Mouse (Mus musculus): ENCODE data around the gene Oasl1.
"Not testable (repeated sequence)": the region's sequence is repeated elsewhere in the genome, so short reads cannot be mapped to it uniquely, and the experiment has no call there.

Gene Oasl1

GRCm38 (mm10) chr5:114926153-114926684 lies 3.2 kb downstream of the Oasl1 start:
- DNase-seq (ENCODE audit: low spot score): no peak

DNA sequence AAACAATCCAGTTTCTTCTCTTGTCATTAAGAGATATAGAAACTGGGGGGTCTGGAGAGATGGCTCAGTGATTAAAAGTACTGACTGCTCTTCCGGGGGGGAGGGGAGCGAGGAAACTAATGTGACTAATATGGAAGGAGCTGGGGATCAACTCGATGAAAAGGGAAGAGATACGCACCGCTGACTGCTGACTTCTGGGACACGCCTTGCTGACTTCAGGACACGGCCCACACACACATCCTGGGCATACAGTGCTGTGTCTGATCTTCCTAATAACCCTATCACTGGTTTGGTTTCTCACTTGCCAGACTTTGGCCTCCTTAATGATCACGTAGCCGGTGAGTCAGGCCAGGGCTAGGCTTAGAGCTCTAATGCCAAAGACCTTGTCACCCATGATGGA lies 3.7 kb downstream of the Oasl1 start:
- DNase-seq (ENCODE audit: low spot score): no peak

DNA sequence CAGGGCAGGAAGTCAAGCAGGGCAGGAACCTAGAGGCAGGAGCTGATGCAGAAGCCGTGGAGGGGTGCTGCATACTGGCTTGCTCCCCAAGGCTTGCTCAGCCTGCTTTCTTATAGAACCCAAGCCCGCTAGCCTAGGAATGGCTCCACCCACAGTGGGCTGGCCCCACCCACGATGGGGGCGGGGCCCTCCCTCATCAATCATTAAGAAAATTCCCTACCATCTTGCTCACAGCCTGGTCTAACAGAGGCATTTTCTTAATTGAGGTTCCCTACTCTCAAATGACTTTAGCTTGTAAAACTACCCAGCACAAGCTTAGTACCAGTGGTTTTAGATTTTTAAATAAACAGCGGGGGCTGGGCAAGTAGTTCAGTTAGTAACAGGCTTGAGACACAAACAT lies 8.6 kb downstream of the Oasl1 start:
- DNase-seq (ENCODE audit: low spot score): no peak

DNA sequence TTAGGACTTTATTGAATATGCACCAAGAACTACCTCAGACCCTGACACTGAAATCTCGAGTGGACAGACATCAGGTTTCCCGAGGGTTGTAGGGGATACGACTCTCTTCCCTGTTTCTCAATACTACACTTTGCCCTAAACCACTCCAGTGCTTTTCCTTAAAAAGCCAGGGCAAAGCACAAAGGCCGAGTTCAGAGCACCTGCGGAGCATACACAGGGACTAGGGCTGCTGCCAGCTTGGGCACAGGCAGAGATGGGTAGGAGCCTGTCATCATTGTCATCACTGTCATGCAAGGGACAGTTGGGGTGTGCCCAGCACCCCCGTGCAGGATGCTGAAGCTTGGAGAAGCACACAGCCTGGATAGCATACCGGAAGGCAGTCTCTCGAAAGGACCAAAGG lies 10.2 kb downstream of the Oasl1 start:
- no peak for DNase-seq (ENCODE audit: low spot score)

- no peak for DNase-seq (ENCODE audit: low spot score)
Measured at GRCm38 (mm10) chr5:114935838-114936237, 12.8 kb downstream of the Oasl1 start.

- DNase-seq (ENCODE audit: low spot score): not testable (repeated sequence)
Measured at GRCm38 (mm10) chr5:114941138-114941537, 18.1 kb downstream of the Oasl1 start.

DNA sequence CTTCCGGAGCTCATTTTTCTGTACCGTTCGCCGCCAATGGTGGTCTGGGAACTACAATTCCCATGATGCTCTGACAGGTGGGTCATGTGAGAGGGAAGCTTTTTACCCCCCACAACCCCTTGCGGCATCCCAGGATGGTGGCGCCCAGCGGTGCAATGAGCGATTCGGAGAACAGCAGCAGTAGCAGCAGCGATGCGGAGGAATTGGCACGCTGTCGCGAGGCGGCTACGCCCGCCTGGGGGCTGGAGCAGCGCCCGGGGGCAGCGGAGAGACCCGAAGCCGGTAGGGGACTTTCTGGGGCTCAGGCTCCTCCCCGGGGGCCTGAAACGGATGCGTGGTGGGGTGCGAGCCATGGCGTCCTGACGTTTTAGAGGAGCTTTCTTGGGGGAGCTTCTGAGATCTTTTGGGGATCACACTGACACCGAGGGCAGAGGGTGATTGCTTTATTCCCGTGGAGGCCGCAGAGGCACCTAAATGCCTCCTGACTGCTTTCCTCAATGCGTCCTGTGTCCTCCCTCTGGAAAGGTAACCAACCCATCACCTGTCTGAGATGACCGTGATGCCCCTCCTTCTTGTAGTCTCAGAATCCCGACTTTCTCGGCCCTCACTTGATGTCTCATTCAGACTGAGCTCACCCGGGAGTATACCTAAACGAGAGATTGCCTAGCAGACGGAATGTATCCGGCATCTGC lies 19.2 kb downstream of the Oasl1 start, which contains the start of gene 2210016L21Rik:
2210016L21Rik (plus strand) TSS at position 85 of the 692 bp plus-strand sequence.
- DNase-seq (ENCODE audit: low spot score): peak; percentile 66

DNA sequence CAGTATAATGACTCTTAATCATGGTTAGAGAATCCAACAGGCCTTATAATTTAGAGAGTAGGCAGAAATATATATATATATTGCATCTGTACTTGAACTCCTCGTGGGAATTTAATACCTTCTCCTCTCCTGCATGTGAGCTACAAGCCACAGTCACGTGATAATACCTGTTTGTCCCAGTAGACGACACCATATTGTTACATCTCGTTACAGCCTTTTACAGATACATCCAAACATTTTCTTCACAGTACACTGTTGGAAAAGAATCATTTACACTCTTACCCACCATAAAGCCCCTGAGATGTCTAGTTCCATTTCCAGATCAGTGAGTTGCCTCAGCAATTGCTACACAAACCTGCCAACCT lies 19.7 kb downstream of the Oasl1 start:
- DNase-seq (ENCODE audit: low spot score): no peak

- DNase-seq (ENCODE audit: low spot score): no peak
Measured at GRCm38 (mm10) chr5:114945072-114945471, 22.0 kb downstream of the Oasl1 start.

DNA sequence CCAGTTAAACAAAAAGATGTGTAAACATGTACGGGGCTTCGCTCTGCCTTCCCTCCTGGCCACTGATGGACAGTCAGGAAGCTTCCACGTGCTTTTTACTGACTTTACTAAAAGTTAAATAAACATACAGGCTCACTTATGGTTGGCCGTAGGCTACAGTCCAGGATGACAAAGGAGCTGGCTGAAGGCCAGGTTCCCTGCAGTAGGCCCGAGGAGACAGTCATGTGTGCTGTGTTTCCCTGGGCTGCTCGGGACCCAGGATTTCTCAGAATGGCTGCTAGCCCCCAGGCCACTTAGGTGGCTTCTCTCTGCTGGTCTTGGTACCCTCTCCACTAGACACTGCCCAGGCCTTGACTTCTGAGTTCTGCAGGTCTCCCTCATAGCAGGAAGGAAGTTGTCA lies 25.9 kb downstream of the Oasl1 start:
- DNase-seq (ENCODE audit: low spot score): no peak

DNA sequence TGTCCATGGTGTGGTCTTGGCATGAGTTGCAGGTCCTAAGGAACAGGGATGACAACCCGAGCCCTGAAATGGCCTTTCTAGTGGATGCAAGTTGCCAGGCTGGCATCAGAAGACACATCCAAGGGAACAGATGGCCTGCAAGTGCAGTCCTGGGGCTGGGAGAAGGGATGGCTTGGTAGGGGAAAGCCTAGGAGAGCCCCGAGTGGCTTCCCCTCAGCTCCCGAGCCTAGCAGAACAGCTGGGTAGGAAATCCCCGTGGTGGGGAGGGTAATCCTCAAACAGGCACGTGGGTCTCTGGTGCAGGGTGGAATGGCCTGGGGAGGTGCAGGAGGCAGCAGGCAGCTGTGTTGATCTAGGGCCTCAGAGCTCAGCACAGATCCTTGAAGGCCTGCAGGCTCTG lies 26.3 kb downstream of the Oasl1 start:
- no peak for DNase-seq (ENCODE audit: low spot score)

- DNase-seq (ENCODE audit: low spot score): no peak
Measured at GRCm38 (mm10) chr5:114949812-114950211, 26.8 kb downstream of the Oasl1 start.

- DNase-seq (ENCODE audit: low spot score): no peak
Measured at GRCm38 (mm10) chr5:114950669-114951068, 27.6 kb downstream of the Oasl1 start.

DNA sequence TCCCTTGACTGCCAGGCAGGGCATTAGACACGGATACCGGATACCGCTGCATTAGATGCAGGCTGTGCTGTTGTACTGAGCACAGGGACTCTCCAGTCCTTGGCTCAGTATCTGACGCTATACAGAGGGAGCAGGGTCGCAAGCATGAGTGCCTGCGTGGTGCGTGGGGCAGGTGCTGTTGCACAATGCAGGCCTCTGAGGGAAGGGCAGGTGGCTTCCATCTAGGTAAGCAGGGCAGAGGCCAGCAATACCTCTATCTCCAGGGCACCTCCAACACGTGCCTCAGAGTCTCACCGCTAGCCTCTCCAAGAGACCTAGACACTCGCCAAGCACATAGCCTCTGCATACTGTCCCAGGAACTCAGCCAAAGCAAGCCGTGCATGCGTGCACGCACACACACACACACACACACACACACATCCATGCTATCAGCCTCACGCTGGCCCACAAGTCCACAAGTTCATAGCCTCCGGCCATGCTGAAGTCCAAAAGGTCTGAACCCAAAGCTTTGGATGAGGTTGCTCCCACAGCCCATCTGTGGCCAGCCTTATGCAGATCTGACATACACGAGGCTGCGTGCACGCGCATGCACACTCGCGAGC lies 28.3 kb downstream of the Oasl1 start:
- no peak for DNase-seq (ENCODE audit: low spot score)

DNA sequence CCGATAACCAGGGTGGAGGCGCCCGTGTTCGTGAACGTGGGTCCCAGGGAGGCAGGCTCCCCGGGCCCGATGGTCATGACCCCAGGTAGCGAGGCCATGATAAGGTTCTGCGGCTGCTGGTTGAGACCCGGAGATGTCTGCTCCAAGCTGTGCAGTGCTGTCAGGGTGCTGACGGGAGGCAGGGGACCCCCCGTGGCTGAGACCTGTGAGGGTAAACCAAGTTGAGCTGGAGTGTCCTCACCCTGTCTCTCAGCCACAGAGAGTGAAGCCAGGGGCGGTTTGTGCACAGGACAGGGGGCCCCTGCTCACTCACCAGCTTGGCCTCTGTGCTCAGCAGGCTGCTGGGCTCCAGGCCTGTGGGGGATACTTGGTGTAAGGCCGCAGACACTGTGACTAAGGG lies 30.3 kb downstream of the Oasl1 start:
- no peak for DNase-seq (ENCODE audit: low spot score)

DNA sequence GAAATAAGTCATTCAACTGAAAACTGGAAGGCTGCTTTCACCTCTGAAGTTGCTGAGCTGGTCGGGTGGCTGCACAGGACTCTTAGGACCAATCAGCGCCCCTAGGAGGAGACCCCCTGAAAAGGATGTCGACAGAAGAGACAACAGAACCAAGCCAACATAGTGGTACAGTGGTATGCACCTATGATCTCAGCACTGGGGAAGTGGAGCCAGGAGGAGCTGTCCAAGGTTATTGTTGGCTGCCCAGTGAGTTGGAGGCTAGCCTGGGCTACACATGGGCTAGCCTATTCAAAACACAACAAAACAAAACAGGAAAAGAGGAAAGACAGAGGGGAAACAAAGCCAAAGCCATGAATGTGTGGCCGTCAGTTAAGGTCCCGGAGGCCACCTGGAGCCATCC lies 35.0 kb downstream of the Oasl1 start:
- DNase-seq (ENCODE audit: low spot score): no peak

GRCm38 (mm10) chr5:114961590-114962360 lies 38.7 kb downstream of the Oasl1 start:
- no peak for DNase-seq (ENCODE audit: low spot score)

DNA sequence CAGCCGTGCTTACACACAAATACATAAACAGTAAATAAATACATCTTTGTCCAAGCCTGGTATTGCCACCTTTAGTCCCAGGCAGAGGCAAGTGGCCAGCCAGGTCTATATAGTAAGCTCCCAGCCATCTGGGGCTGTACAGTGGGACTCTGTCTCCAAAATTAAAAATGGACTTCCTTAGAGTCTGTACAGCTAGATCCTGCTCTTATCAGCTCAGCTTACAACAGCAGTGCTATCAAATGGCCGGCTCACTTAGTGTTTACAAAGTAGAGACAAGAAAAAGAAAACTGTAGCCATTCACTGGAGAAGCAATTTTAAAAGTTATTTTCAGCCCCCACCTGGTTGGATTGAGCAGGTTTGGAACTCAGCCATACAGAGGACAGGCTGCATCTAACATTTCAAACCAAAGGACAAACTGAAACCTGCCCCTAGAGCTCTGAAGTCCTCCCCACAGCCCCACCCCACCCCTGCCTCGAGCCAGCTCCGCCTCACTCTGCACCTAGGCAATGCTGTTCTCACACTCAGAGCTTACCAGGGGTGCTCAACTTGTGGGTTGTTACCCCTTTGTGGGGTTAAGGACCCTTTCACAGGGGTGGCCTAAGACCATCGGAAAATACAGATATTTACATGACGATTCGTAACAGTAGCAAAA lies 41.4 kb downstream of the Oasl1 start:
- no peak for DNase-seq (ENCODE audit: low spot score)

DNA sequence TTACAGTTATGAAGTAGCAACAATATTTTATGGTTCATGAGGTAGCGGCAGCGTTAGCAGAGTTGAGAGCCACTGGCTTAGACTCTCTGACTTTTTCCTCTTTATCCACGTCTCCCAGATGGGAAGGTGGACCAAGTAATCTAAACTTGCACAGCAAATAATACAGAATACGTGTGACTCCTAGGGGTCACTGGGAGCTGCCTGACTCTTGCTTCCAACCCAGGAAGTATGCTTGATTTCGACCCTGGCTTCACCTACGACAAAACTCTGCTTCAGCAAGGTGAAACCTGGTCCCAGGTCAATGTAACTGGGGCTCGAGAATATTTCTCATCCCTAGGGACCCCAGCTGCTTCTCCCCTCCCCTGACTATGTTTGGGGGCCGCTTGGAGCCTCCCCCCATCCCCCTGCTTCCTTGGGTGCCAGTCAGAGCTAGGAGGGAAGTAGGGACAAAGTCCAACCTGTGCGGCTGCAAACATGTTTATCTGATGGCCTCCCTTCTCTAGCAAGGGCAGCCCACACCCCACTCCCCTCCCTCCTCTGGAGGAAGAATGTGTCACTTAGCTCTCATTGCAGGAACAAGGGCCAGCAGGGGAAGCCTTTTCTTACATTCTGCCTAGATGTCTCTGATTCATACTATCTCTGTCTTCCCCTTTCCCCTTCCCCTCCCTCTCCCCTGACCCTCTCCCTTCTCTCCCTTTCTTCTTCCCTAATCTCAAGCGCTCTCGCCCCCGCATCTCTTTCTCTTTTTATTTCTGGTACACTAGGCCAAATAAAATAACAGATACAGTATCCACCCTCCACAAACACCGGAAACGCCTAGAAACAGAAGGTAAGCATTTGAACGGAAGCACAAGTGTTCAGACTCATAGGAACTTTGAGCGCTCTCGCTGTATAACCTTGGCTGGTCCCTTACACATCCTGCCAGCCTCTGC lies 42.2 kb downstream of the Oasl1 start:
- no peak for DNase-seq (ENCODE audit: low spot score)

- no peak for DNase-seq (ENCODE audit: low spot score)
Measured at GRCm38 (mm10) chr5:114967523-114968268, 44.7 kb downstream of the Oasl1 start.

DNA sequence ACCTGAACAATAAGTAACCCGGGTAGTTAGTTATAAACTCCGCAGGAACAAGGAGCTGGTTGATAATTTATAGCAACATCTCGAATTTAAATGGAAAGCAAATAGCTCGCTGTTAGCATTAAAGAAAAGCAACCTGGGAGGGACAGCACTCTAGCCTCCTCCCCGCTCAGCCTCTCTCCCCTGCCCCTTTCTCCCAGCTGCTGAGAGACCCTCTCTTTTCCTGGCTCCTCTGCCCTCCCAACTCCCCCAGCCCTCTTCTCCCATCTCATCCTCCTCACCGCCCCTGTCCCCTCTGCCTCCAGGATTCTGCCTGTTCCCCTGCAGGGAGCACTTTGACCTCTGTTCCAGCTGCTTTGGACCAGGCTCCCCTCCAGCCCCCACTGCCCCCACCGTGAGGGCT lies 45.6 kb downstream of the Oasl1 start:
- DNase-seq (ENCODE audit: low spot score): no peak
